Mouse (Mus musculus): ENCODE data around the gene Krt26. TPM values are rescaled to one million over a fixed set of nuclear protein-coding genes. Genes with fewer than 3 reads are reported as not detected.

The Krt26 gene
- polyA plus RNA-seq (2012; rRNA removed) = not detected in 2 replicates

GRCm38 (mm10) chr11:99337866-99338265, at the start of gene Krt26:
TSS of gene Krt26 (minus strand) at chr11:99337966.
- H3K27me3 ChIP-seq (ENCODE audit: control insufficient read depth, insufficient read depth, low read length) = no peaks in the 10 kb centered on the region
- no peak within 1 kb of the TSS for H3K4me3 ChIP-seq (ENCODE audit: low read depth, low read length)
- no peaks in the 10 kb centered on the region for H3K36me3 ChIP-seq (ENCODE audit: control insufficient read depth, insufficient read depth, low read length)
- 93% methylated on average over 11 of the region's 11 CpGs for WGBS
- TF ChIP-seq POLR2A (IDR thresholded peaks at IDR 0.05; ENCODE audit: low read depth, low read length) = no peak
- no peak for TF ChIP-seq CTCF (IDR thresholded peaks at IDR 0.05; ENCODE audit: extremely low read depth, insufficient read length, insufficient replicate concordance, low read depth, low read length)
- H3K27ac ChIP-seq (ENCODE audit: insufficient read depth, low read depth, low read length) = no peak within 1 kb of the TSS
- no peaks in the 10 kb centered on the region for H3K4me1 ChIP-seq (ENCODE audit: control insufficient read depth, insufficient read depth, insufficient read length, low read length)

GRCm38 (mm10) chr11:99385813-99386721, 48.3 kb upstream of the Krt26 start:
- H3K36me3 ChIP-seq (ENCODE audit: control insufficient read depth, insufficient read depth, low read length) = no peaks in the 10 kb centered on the region
- peak overlapping the region; percentile 68 for H3K4me3 ChIP-seq (ENCODE audit: low read depth, low read length)
- TF ChIP-seq POLR2A (IDR thresholded peaks at IDR 0.05; ENCODE audit: low read depth, low read length) = peak; percentile 78
- TF ChIP-seq CTCF (IDR thresholded peaks at IDR 0.05; ENCODE audit: extremely low read depth, insufficient read length, insufficient replicate concordance, low read depth, low read length) = no peak
- H3K27me3 ChIP-seq (ENCODE audit: control insufficient read depth, insufficient read depth, low read length) = no peaks in the 10 kb centered on the region
- WGBS = 1% methylated on average over 70 of the region's 71 CpGs
- H3K27ac ChIP-seq (ENCODE audit: insufficient read depth, low read depth, low read length) = peak overlapping the region; percentile 77
- H3K4me1 ChIP-seq (ENCODE audit: control insufficient read depth, insufficient read depth, insufficient read length, low read length) = no peaks in the 10 kb centered on the region

GRCm38 (mm10) chr11:99379568-99379967, 41.8 kb upstream of the Krt26 start:
- TF ChIP-seq POLR2A (IDR thresholded peaks at IDR 0.05; ENCODE audit: low read depth, low read length) = no peak
- TF ChIP-seq CTCF (IDR thresholded peaks at IDR 0.05; ENCODE audit: extremely low read depth, insufficient read length, insufficient replicate concordance, low read depth, low read length) = peak; percentile 95; the same call in 1 of the 2 replicates
- Histone ChIP-seq H3K27me3 (ENCODE audit: control insufficient read depth, insufficient read depth, low read length) (no peaks in the 10 kb centered on the region), H3K27ac (ENCODE audit: insufficient read depth, low read depth, low read length) (no peak overlapping the region), H3K36me3 (ENCODE audit: control insufficient read depth, insufficient read depth, low read length) (no peaks in the 10 kb centered on the region), H3K4me1 (ENCODE audit: control insufficient read depth, insufficient read depth, insufficient read length, low read length) (peaks cover 2% of the 10 kb centered on the region), H3K4me3 (ENCODE audit: low read depth, low read length) (no peak overlapping the region)
- 6% methylated on average over 5 of the region's 5 CpGs for WGBS

GRCm38 (mm10) chr11:99374803-99375202, 37.0 kb upstream of the Krt26 start, which contains the start of gene Krt28:
TSS of gene Krt28 (minus strand) at chr11:99374903.
- no peaks in the 10 kb centered on the region for H3K36me3 ChIP-seq (ENCODE audit: control insufficient read depth, insufficient read depth, low read length)
- TF ChIP-seq POLR2A (IDR thresholded peaks at IDR 0.05; ENCODE audit: low read depth, low read length) = no peak
- TF ChIP-seq CTCF (IDR thresholded peaks at IDR 0.05; ENCODE audit: extremely low read depth, insufficient read length, insufficient replicate concordance, low read depth, low read length) = no peak
- 79% methylated on average over 13 of the region's 13 CpGs for WGBS
- H3K27me3 ChIP-seq (ENCODE audit: control insufficient read depth, insufficient read depth, low read length) = peaks cover 7% of the 10 kb centered on the region
- no peak within 1 kb of the TSS for H3K27ac ChIP-seq (ENCODE audit: insufficient read depth, low read depth, low read length)
- no peak within 1 kb of the TSS for H3K4me3 ChIP-seq (ENCODE audit: low read depth, low read length)
- H3K4me1 ChIP-seq (ENCODE audit: control insufficient read depth, insufficient read depth, insufficient read length, low read length) = peaks cover 2% of the 10 kb centered on the region

GRCm38 (mm10) chr11:99369853-99370451, 32.2 kb upstream of the Krt26 start:
- H3K4me3 ChIP-seq (ENCODE audit: low read depth, low read length) = no peak overlapping the region
- TF ChIP-seq CTCF (IDR thresholded peaks at IDR 0.05; ENCODE audit: extremely low read depth, insufficient read length, insufficient replicate concordance, low read depth, low read length) (no peak), POLR2A (IDR thresholded peaks at IDR 0.05; ENCODE audit: low read depth, low read length) (no peak)
- 81% methylated on average over 8 of the region's 8 CpGs for WGBS
- no peak overlapping the region for H3K27ac ChIP-seq (ENCODE audit: insufficient read depth, low read depth, low read length)
- no peaks in the 10 kb centered on the region for H3K36me3 ChIP-seq (ENCODE audit: control insufficient read depth, insufficient read depth, low read length)
- H3K27me3 ChIP-seq (ENCODE audit: control insufficient read depth, insufficient read depth, low read length) = peaks cover 7% of the 10 kb centered on the region
- no peaks in the 10 kb centered on the region for H3K4me1 ChIP-seq (ENCODE audit: control insufficient read depth, insufficient read depth, insufficient read length, low read length)

DNA sequence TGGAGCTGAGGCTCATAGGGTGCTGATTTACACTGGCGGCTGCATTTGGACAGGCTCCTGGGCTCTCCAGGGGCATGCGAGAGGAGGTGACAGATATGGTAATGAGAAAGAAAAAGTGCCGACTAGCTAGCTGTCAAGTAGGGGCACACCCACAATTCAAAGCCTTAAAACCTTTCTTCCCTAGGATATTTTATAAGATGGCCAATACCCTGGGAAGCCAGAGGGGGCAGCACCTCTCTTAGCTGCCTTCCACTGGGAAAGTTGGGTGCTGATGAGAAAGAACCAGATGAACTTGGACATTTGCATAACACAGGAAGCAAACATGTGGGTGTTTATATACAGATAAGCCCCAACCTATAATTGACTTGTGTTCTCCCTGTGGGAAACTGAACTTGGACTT, 31.5 kb upstream of the Krt26 start:
- 5% methylated on average over 3 of the region's 3 CpGs for WGBS
- Histone ChIP-seq H3K4me3 (ENCODE audit: low read depth, low read length) (no peak overlapping the region), H3K36me3 (ENCODE audit: control insufficient read depth, insufficient read depth, low read length) (no peaks in the 10 kb centered on the region), H3K27me3 (ENCODE audit: control insufficient read depth, insufficient read depth, low read length) (peaks cover 7% of the 10 kb centered on the region), H3K4me1 (ENCODE audit: control insufficient read depth, insufficient read depth, insufficient read length, low read length) (no peaks in the 10 kb centered on the region), H3K27ac (ENCODE audit: insufficient read depth, low read depth, low read length) (no peak overlapping the region)
- TF ChIP-seq POLR2A (IDR thresholded peaks at IDR 0.05; ENCODE audit: low read depth, low read length) (no peak), CTCF (IDR thresholded peaks at IDR 0.05; ENCODE audit: extremely low read depth, insufficient read length, insufficient replicate concordance, low read depth, low read length) (peak; percentile 48; the same call in 1 of the 2 replicates)

DNA sequence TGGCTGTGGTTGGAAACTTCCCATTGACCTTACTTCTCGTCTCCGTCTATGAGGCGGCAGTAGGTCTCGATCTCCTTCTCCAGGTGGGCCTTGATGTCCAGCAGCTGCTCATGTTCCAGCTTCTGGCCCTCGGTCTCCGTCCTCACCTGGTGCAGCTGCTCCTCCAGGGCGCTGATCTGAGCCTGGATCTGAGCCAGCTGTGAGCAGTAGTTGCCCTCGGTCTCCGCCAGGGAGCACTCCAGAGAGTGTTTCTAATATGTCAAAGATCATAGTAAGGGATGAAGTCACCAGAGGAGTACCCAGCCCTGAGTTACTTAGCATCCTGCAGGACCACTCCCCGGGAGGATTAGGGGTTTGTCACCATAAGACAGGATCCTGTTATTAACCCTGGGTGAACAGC, 29.0 kb upstream of the Krt26 start:
- TF ChIP-seq POLR2A (IDR thresholded peaks at IDR 0.05; ENCODE audit: low read depth, low read length) (no peak), CTCF (IDR thresholded peaks at IDR 0.05; ENCODE audit: extremely low read depth, insufficient read length, insufficient replicate concordance, low read depth, low read length) (no peak)
- 34% methylated on average over 10 of the region's 10 CpGs for WGBS
- H3K27me3 ChIP-seq (ENCODE audit: control insufficient read depth, insufficient read depth, low read length) = peaks cover 4% of the 10 kb centered on the region
- H3K36me3 ChIP-seq (ENCODE audit: control insufficient read depth, insufficient read depth, low read length) = no peaks in the 10 kb centered on the region
- H3K4me1 ChIP-seq (ENCODE audit: control insufficient read depth, insufficient read depth, insufficient read length, low read length) = no peaks in the 10 kb centered on the region
- no peak overlapping the region for H3K4me3 ChIP-seq (ENCODE audit: low read depth, low read length)
- no peak overlapping the region for H3K27ac ChIP-seq (ENCODE audit: insufficient read depth, low read depth, low read length)
